Mouse (Mus musculus): ENCODE measurements around the gene 4930451I11Rik.
A peak's percentile ranks its signal among the peaks of the same experiment; 100 is the strongest.

4930451I11Rik gene

DNA sequence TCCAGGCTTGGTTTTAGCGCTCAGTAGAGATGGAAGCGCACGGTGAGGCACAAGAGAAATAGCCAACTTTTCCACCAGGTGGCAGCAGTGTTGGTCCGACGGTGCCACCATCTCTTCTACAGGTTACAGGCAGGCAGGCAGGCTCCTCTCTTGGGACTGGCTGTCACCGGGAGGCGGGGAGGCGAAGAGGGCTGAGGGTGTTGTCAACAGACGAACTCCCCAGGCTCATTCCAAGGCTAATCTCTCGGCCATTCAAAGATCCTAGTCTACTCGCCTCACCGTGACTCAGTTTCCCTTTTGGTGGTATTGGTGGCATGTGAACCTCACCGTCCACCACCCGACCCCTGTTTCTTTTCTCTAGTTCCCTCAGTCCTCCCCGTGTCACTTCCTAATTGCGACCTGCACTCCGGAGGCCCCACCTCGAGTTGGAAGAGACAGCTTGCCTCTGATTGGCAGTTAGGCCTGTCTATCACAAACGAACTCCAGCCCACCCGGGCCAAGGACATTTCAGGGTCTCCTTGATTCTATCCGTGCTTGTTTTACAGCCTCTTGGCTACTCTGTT, 678 bp upstream of the 4930451I11Rik start:
- peak; percentile 83 for DNase-seq

DNA sequence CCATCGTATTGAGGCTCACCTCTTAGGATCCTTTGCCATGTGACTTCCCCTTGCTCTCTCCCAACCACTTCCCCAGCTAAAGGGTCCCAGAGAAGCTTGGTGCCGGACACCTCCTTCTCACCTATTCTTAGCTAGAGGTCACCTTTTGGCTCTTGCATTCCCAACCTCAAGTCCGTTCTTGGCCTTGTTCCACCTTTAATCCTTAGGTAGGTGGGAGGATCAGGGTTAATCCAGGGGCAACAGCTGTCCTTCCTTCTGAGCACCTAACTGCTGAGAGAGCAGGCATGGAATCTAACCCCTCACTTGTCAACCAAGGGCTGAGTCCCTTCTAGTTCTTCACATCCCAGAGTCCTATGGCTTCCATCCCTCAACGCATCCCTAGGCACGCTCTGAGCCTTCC, 5.5 kb downstream of the 4930451I11Rik start:
- no peak for DNase-seq

DNA sequence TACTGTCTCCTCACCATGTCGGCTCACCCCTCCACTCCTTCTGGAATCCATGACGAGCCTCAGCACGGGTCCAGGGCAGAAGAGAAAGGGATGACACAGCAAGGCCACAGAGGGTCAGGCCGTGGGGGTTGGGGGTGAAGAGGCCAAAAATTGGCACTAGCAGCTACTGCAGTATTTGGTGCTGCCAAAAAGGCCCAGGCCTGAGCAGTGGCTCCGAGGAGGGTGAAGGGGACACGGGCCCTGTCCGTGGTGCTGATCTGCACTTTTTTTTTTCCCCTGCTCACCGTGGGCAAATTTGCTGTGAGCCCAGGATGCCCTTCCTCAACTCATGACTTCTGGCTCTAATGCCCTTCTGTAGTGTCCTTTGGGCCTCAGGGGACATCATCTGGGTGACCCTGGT, 6.0 kb downstream of the 4930451I11Rik start:
- DNase-seq: no peak

DNA sequence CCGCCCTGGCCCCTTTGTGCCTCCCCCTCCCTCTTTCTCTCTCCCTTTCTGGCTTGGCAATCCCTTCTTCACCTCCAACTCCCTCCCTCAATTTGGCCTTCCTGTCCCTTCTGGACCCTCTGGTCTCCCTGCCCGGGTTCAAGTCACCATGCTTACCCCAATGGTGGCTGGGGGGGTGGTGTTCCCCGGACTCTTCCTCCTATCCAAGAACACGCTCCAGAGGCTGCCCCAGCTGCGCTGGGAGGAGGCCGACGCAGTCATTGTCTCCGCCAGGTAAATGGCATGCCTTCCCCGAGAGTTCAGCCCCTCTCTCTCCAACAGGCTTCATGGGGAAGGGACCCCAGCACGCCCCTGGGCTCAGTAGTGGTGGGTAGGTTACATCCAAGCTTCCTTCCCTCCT, 7.5 kb downstream of the 4930451I11Rik start:
- DNase-seq: no peak

DNA sequence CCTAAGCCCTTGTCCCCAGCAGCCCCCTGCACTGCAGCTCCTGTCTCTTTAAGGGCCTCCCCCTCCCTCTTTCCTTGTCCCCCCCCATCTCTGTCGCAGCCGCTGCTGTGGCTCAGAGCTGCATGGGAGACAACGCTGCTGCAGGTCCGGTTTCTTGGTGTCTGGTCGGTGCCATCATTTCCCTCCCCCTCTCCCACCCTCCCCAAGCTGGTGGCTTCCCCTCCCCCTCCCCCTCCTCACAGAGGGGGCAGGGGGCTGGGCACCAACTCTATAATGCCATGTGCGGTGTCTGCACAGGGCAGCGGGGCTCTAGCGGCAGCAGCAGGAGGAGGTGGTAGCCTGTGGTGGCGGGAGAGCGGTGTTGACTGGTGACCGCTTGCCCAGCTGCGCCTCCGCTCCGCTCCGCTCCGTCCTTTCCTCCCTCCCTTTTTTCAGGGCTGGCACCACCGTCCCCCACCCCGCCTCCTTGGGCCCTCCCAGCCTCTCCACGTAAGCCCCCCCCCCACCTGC, 8.2 kb downstream of the 4930451I11Rik start:
- no peak for DNase-seq

DNA sequence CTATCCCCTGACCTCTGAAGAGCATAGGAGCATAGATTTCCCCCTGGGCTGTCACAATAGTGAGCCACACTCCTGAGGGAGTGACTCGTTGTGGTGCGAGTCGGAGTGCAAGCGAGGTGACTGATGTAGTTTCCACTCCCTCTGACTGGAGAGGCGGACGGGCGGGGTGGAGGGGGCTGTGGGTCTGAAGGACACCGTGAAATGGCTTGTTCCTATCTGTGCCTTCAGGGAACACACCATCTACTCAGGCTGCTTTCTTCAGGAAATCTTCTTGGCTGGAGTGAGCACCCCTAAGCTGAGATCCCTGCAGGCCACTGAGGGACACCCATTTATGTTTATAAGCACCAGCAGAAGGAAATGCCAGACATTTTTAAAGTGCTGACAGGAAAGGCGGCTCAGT, 8.7 kb downstream of the 4930451I11Rik start:
- DNase-seq: peak; percentile 13

DNA sequence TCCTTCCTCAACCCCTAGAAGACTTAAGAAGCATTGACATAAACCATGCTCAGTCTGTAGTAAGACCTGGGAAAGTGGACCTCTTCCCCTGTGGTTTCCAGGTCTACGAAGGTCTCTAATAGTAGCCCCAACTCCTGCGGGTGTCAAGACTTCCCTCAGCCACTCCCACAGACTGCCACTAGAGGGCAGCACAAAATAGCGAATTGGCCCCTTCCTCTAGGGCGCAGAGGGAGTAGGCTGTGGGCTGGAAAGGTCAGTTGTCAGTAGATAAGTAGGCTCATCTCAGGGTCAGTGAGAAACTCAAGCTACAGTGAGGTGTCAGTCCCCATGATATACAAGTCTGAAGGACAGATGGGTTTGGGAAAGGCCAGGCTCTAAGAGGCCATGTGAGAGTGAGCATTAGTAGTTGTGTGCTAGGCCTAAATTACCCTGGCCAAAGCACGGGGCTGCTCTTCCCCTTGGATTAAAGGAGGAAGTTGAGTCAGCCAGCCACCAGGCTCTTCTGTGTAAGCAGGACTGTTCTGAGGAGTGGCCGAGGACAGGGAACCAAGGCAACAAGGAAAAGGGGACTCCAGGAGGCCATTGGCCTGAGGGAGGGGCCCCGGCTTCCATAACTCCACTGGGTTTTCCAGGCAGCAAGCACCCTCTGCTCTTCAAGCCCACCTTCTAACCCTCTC, 9.5 kb downstream of the 4930451I11Rik start:
- DNase-seq: peak; percentile 86

DNA sequence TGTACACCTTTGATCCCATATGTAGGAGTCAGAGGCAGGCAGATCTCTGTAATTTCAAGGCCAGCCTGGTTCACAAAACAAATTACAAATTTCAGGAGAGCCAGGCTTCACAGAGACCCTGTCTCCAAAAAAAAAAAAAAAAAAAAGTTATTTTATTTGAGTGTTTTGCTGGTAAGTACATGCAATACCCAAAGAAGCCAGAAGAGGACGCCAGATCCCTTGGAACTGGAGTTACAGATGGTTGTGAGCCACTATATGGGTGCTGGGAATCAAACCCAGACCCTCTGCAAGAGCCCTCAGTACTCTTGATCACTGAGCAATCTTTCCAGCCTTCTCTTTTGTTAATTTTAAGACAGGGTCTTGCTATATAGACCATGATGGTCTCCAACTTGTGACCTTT, 12.6 kb downstream of the 4930451I11Rik start:
- no peak for DNase-seq

DNA sequence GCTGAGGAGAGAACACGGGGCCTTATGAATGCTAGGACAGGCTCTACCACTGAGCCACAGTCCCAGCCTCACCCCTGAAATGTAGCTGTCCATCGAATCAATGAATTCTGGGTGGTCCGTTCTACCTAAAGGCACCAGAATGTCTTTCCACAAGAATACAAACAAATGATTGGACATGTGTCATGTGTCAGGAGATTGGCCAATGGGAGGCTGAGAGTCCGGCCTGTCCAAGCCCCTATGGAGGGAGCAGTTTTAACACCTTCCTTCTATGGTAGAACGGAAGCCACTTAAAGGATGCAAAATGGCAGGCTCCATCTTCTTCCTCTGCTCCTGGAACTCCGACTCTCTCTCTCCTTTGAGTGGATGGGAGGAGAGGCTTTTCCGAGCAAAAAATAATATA, 13.8 kb downstream of the 4930451I11Rik start:
- DNase-seq: no peak

DNA sequence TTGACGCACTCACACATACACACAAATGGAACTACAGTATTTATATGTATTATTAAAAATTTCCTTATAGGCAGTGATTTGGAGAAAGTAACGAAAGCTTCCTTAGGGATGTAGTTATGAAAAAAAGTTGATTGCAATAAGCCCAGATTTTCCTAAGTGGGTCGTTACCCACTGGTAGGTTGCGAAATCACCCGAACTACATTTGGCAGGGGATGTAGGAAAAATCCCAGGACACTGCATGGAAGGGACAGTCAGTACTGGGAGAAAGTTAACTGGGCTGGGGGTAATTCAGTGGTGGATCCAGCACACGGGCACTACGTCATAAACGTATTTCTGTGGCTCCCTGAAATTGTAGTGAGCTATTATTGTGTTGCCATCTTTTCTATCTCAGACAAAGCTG, 14.9 kb downstream of the 4930451I11Rik start:
- DNase-seq: no peak

DNA sequence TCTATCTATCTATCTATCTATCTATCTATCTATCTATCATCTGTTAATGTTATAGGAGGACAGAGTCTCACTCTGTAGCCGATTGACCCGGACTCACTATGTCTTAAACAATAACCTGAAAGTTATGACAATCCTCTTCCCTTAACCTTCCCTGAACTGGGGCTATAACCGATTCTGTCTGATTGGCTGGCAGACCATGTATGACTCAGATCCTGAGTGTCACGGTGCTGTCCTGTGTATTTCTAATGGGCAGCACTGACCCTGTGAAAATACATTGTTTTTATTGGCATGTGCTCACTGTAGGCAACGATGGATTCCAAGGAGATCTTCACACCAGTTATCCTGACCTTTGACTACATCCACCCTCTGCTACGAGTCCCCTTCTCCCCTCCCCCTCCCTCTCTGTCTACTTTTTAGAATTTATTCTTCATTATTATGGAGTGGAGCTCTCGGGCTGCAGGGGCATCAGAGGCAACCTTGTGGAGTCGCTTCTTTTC, 15.7 kb downstream of the 4930451I11Rik start:
- no peak for DNase-seq

DNA sequence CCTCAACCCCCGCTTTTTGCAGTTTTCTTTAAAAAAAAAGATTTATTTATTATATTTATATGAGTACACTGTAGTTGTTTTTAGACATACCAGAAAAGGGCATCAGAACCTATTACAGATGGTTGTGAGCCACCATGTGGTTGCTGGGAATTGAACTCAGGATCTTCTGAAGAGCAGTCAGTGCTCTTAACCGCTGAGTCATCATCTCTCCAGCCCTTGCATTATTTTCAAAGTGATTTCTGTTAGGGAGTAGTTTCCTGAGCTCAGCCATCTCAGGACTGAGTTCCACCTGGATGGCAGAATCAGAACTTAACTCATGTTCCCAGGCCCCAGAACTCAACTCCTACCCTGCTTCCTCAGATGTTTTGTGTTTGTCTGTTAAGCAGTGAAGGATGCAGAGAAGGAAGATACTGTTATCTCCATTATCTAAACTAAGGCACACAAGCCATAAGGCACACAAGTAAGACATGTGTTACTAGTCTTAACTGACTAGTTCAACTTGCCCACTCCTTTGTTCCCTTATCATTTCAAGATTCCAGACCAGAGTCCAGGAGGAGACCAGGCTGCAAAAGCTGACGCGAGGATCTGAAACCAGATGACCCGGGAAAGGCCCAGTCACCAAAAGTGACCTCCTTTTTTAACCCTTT, 21.6 kb downstream of the 4930451I11Rik start:
- no peak for DNase-seq

DNA sequence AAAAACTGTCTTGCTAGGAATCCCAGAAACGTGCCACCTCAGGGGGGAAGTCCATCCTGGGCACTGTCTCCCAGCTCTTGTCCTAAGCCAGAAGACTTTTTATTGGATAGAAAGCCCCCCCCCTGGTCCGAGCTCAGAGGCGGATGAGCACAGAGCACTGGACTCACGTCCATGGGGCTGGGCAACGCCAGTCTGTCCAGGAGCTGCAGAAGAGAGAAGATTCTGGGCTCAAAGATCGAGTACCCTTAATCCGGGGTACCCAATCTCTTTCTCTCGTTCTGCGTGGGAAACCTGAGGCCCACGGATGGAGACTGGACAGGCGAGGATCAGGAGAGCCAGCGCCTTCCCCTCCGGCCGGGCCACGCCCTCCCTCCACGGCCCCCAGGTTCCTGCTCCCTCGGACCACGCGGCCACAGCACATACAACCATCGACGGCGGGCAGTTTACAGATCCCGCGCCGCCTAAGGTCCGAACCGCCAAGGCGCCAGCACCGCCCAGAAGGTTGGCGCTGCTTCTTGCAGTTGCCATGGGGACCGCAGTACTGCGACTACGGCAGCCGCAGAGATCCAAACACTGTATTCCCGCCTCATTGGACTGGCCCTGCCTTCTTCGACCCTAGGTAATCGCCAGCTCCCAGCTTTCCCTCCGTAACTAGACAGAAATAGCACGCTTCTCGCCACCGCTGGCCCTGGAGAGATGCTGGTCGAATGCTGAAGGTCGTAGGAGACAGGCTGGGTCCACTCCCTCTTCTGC, 22.6 kb downstream of the 4930451I11Rik start:
- DNase-seq: peak; percentile 92

DNA sequence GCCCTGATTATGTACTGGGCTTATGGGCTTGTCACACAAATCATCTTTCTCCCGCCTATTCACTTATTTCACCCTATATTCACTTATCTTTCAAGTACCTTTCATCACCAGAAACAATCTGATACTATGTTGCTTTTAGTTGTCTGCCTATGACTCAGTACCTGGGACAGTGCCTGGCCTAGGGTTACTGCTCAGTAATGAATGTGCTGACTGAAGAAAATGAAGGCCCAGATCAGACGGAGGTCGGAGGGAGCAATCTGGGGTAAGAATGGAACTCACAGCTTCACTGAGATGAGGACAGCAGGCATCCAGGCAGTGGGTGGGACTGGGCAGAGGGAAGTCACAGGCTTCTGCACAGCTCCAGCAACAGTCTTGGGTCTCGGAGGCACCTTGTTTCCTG, 24.0 kb downstream of the 4930451I11Rik start:
- DNase-seq: no peak

DNA sequence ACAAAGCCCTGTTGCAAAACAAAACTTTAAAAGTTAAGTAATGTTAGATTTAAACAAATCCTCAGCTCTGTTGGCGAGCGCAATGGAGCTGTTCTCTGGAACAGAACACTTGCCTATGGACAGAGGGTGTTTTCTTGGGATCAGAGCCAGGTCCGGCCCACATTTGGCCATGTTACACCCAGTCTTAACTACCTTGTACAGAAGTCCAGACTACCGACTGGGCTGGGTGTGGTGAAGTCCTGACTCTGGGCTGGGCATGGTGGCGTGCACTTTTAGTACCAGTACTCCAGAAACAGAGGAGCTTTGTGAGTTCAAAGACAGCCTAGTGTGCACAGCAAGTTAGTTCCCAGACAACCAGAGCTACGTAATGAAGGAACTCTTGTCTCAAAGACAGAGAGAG, 24.5 kb downstream of the 4930451I11Rik start:
- peak; percentile 60 for DNase-seq

DNA sequence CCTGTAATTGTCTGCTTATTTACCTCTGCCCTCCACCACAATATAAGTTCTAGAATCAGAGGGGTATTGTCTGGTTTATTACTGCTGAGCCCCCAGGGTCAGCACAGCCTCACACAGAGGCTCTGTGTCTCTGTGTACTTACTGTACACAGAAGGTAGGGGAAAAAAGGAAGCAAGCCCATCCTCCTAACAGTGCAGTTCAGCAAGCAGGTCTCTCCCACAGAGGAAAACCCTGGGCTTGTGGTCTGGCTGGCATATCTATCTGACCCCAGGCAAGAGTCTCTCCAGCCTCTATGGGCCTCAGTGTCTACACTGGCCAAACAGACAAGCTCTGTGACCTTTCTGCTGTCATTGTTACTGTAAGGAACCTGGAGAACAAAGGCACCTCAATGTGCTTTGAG, 27.7 kb downstream of the 4930451I11Rik start:
- no peak for DNase-seq

DNA sequence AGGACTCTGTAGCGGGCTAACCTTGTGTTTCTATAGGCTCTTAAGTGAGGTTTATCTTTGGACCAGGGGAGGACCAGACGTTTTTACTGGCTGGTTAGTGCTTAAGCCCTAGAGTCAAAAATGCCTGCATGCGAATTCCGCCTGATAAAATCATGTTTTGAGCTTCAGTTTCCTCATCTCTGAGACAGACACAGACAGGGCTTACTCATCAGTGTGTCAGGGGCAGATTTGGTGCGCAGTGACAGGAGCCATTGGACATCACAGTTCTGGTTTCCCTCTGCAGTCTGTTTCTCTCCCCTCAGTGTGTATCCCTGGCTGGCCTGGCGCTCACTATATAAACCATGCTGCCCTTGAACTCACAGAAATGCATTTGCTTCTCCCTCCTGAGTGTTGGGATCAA, 28.3 kb downstream of the 4930451I11Rik start:
- no peak for DNase-seq

DNA sequence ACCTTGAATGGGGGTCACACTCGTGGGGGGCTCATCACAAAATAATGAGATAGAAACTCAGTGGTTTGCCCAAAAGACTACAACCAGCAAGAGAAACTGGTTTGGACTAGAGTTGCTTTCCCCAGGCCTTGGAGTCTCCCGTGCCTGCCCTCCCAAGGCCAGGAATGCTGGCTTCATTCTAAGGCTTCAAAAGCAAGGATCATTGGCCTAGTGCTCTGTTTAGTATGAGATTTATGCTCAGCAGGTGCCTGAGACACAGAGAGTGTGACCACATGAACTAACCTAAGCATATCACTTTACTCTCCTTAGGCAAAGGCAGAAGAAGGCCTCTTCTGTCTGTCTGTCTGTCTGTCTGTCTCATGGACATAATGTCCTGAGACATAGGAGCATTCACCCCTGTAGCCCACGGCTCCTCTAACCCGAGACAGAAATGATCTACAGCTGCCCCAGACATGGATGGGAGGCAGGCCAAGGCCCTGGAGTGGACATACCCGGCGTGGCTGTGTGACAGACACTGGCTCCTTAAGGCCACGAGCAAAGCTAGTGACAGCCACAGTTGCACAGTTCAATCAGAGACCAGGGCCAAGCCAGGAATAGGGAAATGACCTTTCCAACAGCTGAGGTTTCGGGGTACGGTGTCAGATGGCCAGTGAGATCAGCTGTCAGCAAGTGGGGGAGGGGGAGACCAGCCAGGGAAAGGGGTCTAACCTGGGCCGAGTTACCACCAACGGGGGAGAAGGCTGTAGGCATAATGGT, 29.1 kb downstream of the 4930451I11Rik start:
- no peak for DNase-seq

DNA sequence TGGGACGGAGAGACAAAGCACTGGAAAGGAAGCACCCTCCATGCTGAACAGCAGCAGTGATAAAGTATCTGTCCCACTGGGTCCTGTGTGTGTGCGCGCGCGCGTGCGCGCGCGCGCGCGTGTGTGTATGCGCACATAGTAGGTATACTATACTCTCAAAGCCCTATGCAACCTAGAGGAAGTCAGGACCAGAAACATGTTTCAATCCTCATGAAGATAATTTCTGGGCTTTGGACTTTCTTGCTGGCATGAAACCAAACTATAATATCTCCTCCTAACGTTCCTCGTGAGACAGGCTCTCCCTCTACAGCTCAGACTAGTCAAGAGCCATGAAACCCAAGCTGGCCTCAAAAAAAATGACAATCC, 30.4 kb downstream of the 4930451I11Rik start:
- DNase-seq: no peak

DNA sequence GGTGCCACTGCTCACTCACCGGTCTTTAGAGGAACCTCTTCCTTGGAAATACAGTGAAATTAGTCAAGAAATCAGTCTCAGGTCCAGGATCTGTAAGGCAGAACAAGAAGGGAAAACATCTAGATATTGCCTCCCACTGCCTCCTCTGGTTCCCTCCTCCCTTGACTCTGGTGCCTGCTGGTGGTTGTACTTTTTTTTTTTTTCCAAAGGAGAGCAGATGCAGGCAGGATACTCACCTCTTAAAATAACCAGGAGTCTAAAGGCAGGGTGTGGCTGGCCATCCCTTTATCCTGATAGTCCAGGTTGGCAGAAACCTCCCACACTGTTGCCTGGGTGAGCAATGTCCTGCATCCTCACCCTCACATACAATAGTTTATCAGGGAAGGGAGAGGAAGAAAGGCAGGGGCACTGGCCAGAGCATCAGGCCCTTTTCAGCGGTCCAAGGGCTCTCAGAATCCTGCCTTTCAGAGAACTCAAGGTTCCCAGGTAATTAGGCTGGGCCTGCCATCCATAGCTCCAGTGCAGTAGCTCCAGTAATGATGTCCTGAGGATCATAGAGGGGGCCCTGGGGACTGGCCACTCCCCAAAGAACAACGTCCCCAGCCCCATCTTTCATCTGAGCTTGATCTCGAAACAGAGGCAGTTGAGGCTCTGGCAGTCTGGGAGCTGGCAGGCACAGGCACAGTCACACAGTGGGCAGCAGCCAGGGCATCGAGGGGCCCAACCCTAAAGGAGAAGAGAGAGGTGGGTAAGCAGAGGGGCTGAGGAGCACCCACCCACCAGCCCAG, 31.0 kb downstream of the 4930451I11Rik start:
- no peak for DNase-seq

DNA sequence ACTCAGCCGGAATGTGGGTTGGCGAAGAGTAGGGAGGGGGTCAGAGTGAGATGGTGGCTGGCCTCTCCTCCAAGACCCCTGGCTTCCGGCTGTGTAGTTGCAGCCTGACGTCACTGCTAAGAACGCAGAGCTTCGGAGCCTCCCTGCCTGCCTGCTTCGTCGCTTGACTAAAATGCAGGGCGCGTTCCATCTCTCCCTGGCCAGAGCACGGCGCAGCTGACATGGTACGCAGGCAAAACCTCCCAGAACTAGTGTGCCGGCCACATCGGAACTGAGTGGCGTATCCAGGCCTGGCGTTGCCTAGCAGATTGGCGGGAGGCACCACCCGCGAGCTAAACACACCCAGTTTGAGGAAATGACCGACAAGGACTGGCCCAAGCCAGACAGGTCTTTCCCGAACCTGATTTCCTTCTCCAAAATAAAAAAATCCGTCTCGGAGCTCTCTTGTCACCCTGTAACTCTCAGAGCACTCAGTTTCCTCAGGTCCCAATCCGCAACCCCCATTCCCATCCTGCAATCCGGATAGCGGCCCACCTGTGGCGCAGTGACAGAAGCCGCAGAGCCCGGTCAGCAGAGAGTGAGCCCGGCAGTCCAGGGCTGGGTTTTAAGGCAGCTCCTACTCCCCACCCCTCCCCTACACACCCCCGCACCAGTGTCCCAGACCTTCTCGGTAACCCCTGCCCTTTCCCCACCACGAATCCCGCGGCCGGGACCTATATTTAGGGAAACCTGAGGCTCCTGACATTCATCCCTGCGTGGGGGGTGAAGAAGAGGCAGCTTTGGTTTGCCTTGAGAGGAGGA, 31.8 kb downstream of the 4930451I11Rik start:
- DNase-seq: peak; percentile 87

Measured in kidney, adult 18-20 months (tissue).